Comparison of ENCODE assay signal across 25 mouse cellular contexts in genomic region chr5:146840422-146840821, GRCm38 (mm10). TPM values are rescaled to one million over a fixed set of nuclear protein-coding genes. Genes with fewer than 3 reads are reported as not detected.
DNase-seq lines count a peak whose midpoint lies in the region; ATAC-seq and TF ChIP-seq lines count a peak whose summit lies in the region.
"Had no signal": no experiment of that assay in that cellular context is flagged by ENCODE, and none has a peak within 500 bp of the region (broad histone marks: within the 10 kb centered on the region; RNA-seq: fewer than 3 reads in every experiment).

No protein-coding gene starts in this region.

- TF ChIP-seq POLR2A in MEL (IDR thresholded peaks at IDR 0.05; ENCODE audit: control insufficient read depth in 1 of 2, insufficient read depth in 1 of 2, low read depth in 1 of 2, low read length in 2 of 2, poor library complexity in 1 of 2) = no peak

- H3K4me1 ChIP-seq in MEL (ENCODE audit: control insufficient read depth in 1 of 2, insufficient read depth in 2 of 2, low read length in 2 of 2) = peaks cover 0 to 3% of the 10 kb centered on the region in 2 experiments; a peak in 2 of 4 replicates

- no peak overlapping the region for H3K9ac ChIP-seq in MEL (ENCODE audit: control insufficient read depth, low read depth, low read length, poor library complexity, severe bottlenecking)

- TF ChIP-seq RAD21 in MEL (IDR thresholded peaks at IDR 0.05; ENCODE audit: low read depth, low read length) = no peak; the same call in 1 of the 2 replicates

- H3K27me3 ChIP-seq in MEL (ENCODE audit: control insufficient read depth in 1 of 2, insufficient read depth in 2 of 2, low read length in 2 of 2) = no peaks in the 10 kb centered on the region
- H3K27me3 ChIP-seq: CH12.LX, Patski had no signal

- DNase-seq in layer of hippocampus, adult 2 months (ENCODE audit: low spot score in 2 of 2) = no peak
- no peak for DNase-seq in layer of hippocampus, postnatal 36 days
- DNase-seq in MEL (ENCODE audit: low read depth, low spot score) (peak; percentile 43), R1 (ENCODE audit: low read depth, low spot score) (peak; percentile 31), ZHBTc4 (ENCODE audit: low read depth, low spot score) (peak; percentile 34)
- DNase-seq in gastrocnemius, adult 8-10 months (ENCODE audit: low spot score in 2 of 2) = no peak
- DNase-seq in thymus, adult 18-20 months = no peak
- DNase-seq: adrenal gland, adult 2 months; adrenal gland, adult 8-10 months; adrenal gland, postnatal 10 days; adrenal gland, postnatal 14 days; adrenal gland, postnatal 25 days; adrenal gland, postnatal 36 days; B cell, adult 2 months; cerebellum, adult 11 months; cerebellum, adult 11-12 months; cerebellum, adult 18-20 months; cerebellum, adult 2 months; cerebellum, adult 8-10 months had no signal

- no peak for ATAC-seq in monocyte, adult 5-6 weeks (replicated peaks; ENCODE audit: insufficient number of reproducible peaks, low FRiP score, low TSS enrichment, poor library complexity, severe bottlenecking)
- ATAC-seq: activated CD4-positive, CD25-positive, alpha-beta regulatory T cell, adult 4 months; CD4-positive, CD25-positive, alpha-beta regulatory T cell, adult 4 months; Patski had no signal

- no peaks in the 10 kb centered on the region for H3K79me2 ChIP-seq in MEL (ENCODE audit: control insufficient read depth, insufficient read depth, low read length, poor library complexity)

- no peaks in the 10 kb centered on the region for H3K9me3 ChIP-seq in MEL (replicated peaks; ENCODE audit: insufficient read depth, low read length)
- H3K9me3 ChIP-seq: G1E had no signal

- no peak for TF ChIP-seq EP300 in MEL (IDR thresholded peaks at IDR 0.05; ENCODE audit: low read depth in 1 of 2, low read length in 2 of 2)

- TF ChIP-seq CTCF in layer of hippocampus, adult 2 months (conservative IDR thresholded peaks at IDR 0.05) = peak; percentile 44
- no peak for TF ChIP-seq CTCF in MEL (IDR thresholded peaks at IDR 0.05 in 2 of 3, conservative IDR thresholded peaks at IDR 0.05 in 1 of 3; ENCODE audit: control insufficient read depth in 1 of 3, insufficient read depth in 1 of 3, low read depth in 2 of 3, low read length in 3 of 3, poor library complexity in 1 of 3, severe bottlenecking in 1 of 3)

- H3K4me3 ChIP-seq in layer of hippocampus, adult 2 months = no peak overlapping the region
- H3K4me3 ChIP-seq in MEL (ENCODE audit: control insufficient read depth in 1 of 2, insufficient read depth in 1 of 2, low read depth in 2 of 2, low read length in 2 of 2) = no peak overlapping the region

- peaks cover 4 to 7% of the 10 kb centered on the region in 2 experiments for H3K36me3 ChIP-seq in MEL (ENCODE audit: control insufficient read depth in 1 of 2, insufficient read depth in 2 of 2, low read length in 2 of 2)

- peak overlapping the region; percentile 88 for H3K27ac ChIP-seq in layer of hippocampus, adult 2 months
- H3K27ac ChIP-seq in MEL (ENCODE audit: control insufficient read depth, low read depth, low read length) = no peak overlapping the region

TF ChIP-seq in MEL, 35 proteins besides CTCF, POLR2A, EP300 and RAD21:
- TF ChIP-seq E2F4 (IDR thresholded peaks at IDR 0.05; ENCODE audit: borderline replicate concordance, low read depth, low read length) (no peak), RCOR1 (IDR thresholded peaks at IDR 0.05; ENCODE audit: low read depth, low read length) (peak; percentile 70), GABPA (IDR thresholded peaks at IDR 0.05; ENCODE audit: low read depth, low read length) (no peak), BHLHE40 (IDR thresholded peaks at IDR 0.05; ENCODE audit: borderline replicate concordance, low read depth, low read length) (peak; percentile 25; the same call in 1 of the 2 replicates), NELFE (IDR thresholded peaks at IDR 0.05; ENCODE audit: low read depth, low read length) (no peak), ZNF384 (IDR thresholded peaks at IDR 0.05; ENCODE audit: low read depth, low read length) (no peak), POLR2AphosphoS2 (IDR thresholded peaks at IDR 0.05; ENCODE audit: low read length) (no peak), TBP (IDR thresholded peaks at IDR 0.05; ENCODE audit: low read depth, low read length) (peak; percentile 79)

RNA-seq across cellular contexts. Expression of gene Rasl11a, which starts 4.4 kb away (rescaled TPM):
- 10 to 100 TPM; 11.0 to 13.7 TPM for total RNA-seq in layer of hippocampus, adult 2 months (2021)
- total RNA-seq in layer of hippocampus, postnatal 36 days (2021) = 10 to 100 TPM; 15.1 to 16.7 TPM
- total RNA-seq in MEL (2012; rRNA removed) = 1.1 and 1.7 TPM in 2 replicates
- polyA plus RNA-seq in MEL (2012; ENCODE audit: insufficient read depth in 1 of 2, insufficient read length in 2 of 2, low read depth in 1 of 2, low replicate concordance in 2 of 2, missing spikeins in 1 of 2) = 1 to 10 TPM in 1 of 2 experiments, not detected in 1; 2.3 TPM
- 1 to 10 TPM in 1 of 4 experiments, under 1 TPM in 3; 0.73 to 1.0 (median 0.76) TPM for total RNA-seq in gastrocnemius, adult 8-10 months (2022)
- not detected in 3 replicates for total RNA-seq in monocyte, adult 5-6 weeks (2017)

RNA-seq across cellular contexts. Expression of gene Rpl21, which starts 7.7 kb away (rescaled TPM):
- 100 to 1,000 TPM; 205 to 212 TPM for total RNA-seq in layer of hippocampus, adult 2 months (2021)
- total RNA-seq in layer of hippocampus, postnatal 36 days (2021) = 100 to 1,000 TPM; 185 to 197 TPM
- total RNA-seq in MEL (2012; rRNA removed) = 468 and 508 TPM in 2 replicates
- polyA plus RNA-seq in MEL (2012; ENCODE audit: insufficient read depth in 1 of 2, insufficient read length in 2 of 2, low read depth in 1 of 2, low replicate concordance in 2 of 2, missing spikeins in 1 of 2) = 10 to 100 TPM in 1 of 2 experiments, not detected in 1; 70.7 TPM
- 100 to 1,000 TPM in 2 of 4 experiments, 10 to 100 TPM in 2; 72.3 to 128 (median 94.8) TPM for total RNA-seq in gastrocnemius, adult 8-10 months (2022)
- total RNA-seq in monocyte, adult 5-6 weeks (2017) = 1,238 to 1,537 TPM (median 1,512 TPM) in 3 replicates

RNA-seq across cellular contexts. Expression of gene Usp12, which starts 45.6 kb away (rescaled TPM):
- 10 to 100 TPM; 58.4 to 62.5 TPM for total RNA-seq in layer of hippocampus, adult 2 months (2021)
- total RNA-seq in layer of hippocampus, postnatal 36 days (2021) = 10 to 100 TPM; 56.3 to 59.2 TPM
- total RNA-seq in MEL (2012; rRNA removed) = 22.0 and 24.5 TPM in 2 replicates
- polyA plus RNA-seq in MEL (2012; ENCODE audit: insufficient read depth in 1 of 2, insufficient read length in 2 of 2, low read depth in 1 of 2, low replicate concordance in 2 of 2, missing spikeins in 1 of 2) = 10 to 100 TPM in 1 of 2 experiments, not detected in 1; 24.5 TPM
- total RNA-seq in gastrocnemius, adult 8-10 months (2022) = 10 to 100 TPM; 13.3 to 19.5 (median 14.9) TPM
- total RNA-seq in monocyte, adult 5-6 weeks (2017) = 79.2 to 105 TPM (median 81.8 TPM) in 3 replicates

Comparison
In these comparisons a context has a peak if more than half of its experiments do, and no peak if none do; other contexts are left out.
1. DNase-seq: peak in MEL (single experiment), R1 (single experiment) and ZHBTc4 (single experiment); none in layer of hippocampus, adult 2 months (0 of 2), layer of hippocampus, postnatal 36 days (0 of 2), gastrocnemius, adult 8-10 months (0 of 2) and thymus, adult 18-20 months (0 of 2).